Mouse (Mus musculus) cerebellum, adult 18-20 months (tissue): ENCODE data around the gene Ripor2.
"Not testable (repeated sequence)": the region's sequence is repeated elsewhere in the genome, so short reads cannot be mapped to it uniquely, and the experiment has no call there.

Experiments used
- DNase-seq, 2 experiments: peaks; one replicate each; pipeline ENCODE4 v3.0.0; 2021

Gene Ripor2

DNA sequence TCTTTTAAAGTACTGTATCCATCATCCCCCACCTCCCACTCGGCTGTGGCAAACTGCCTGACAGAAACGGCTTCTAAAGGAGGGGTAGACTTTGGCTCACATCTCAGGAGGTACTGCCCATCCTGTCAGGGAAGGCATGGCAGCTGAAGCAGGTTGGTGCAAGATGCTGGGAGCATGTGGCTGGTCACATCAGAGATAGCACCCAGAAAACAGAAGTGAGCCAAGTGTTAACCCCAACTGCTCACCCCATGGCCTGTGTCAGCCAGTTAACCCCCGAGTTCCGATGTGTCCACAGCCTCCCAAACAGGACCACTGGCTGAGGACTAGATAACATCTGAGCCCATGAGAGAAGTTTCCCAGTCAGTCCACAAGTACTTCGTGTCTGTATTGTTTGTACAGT lies 133.6 kb downstream of the Ripor2 start:
- no peak for DNase-seq

- no peak for DNase-seq
Measured at GRCm38 (mm10) chr13:24716441-24716840, 134.5 kb downstream of the Ripor2 start.

GRCm38 (mm10) chr13:24717677-24718076 lies 135.7 kb downstream of the Ripor2 start:
- DNase-seq, result no peak

DNA sequence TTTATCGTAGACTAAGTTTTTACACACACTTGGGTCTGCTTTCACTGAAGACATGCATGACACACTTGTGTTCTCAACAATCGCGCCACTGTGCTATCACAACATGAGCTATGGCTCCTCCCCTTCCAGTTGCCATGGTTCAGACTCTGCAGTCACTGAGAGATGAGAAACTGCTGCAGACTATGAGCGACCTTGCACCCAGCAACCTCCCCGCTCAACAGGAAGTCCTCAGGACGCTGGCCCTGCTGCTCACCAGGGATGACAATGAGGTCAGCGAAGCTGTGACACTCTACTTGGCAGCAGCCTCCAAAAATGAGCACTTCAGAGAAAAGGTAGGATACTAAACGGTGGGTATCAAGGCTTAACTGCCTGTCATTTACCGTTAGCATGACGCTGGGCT lies 139.5 kb downstream of the Ripor2 start:
- no peak for DNase-seq

- no peak for DNase-seq
Measured at GRCm38 (mm10) chr13:24723699-24724394, 141.9 kb downstream of the Ripor2 start.

DNA sequence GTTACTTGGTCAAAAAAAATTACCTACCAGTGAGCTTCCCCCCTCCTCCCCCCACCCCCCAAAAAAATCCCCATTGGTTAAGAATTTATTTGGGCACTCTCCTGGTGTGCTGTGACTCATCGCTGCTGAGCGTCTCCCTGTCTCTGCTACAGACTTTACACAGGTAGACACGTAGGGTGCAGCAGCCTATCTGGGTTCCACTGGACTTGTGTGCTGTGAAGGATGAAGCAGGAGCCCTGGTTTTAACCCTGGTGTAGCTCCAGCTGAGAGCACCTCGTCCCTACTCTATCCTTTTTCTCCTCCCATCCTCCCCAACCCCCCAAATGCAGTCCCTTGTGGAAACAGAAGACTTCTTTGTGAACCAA lies 142.4 kb downstream of the Ripor2 start:
- no peak for DNase-seq

- DNase-seq, result no peak
Measured at GRCm38 (mm10) chr13:24729128-24729527, 147.1 kb downstream of the Ripor2 start.

GRCm38 (mm10) chr13:24734502-24734901 lies 152.5 kb downstream of the Ripor2 start:
- no peak for DNase-seq

- DNase-seq, result no peak
Measured at GRCm38 (mm10) chr13:24735608-24736131, 153.7 kb downstream of the Ripor2 start.

DNA sequence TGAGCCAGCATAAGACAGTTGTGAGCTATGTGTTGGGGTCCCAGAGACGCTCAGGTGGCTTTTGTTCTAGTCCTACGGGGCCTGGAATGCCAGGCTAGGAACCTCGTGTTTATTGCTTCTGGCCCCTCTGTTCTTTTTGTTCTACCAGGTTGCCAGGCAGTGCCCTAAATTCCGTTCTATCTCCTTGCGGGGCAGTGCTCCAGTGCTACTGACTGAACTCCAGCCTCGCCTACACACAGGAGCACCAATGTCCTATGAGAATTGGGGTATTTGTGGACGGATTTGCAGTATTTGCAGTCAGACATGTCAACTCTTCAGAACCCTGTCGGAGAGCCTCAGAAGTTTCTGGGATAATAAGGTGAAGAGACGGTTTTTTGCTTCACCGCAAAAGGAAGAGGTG lies 159.0 kb downstream of the Ripor2 start, which contains the start of gene Armh2:
Armh2 (plus strand) TSS at position 205 of the 400 bp plus-strand sequence.
- DNase-seq, result no peak

- DNase-seq, result no peak
Measured at GRCm38 (mm10) chr13:24747823-24748222, 165.8 kb downstream of the Ripor2 start.

DNA sequence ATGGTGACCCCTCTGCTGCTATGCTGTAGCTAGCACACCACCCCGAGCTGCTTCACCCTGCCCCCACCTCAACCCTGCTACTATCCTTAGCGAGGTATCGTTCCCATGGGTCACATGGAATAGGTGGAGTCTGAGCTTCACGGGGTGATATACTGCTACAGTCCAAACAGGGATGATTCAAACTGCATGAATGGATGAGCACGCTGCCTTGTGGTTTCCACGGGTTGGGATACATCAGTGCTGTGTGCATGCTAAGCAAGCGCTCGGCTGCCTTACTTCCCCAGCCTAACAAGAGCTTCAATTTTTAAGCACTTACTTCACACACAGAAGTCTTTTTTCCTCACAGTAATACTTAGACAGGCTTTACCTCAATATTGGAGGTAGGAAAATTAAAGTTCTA lies 168.8 kb downstream of the Ripor2 start:
- DNase-seq, result no peak

GRCm38 (mm10) chr13:24751396-24751795 lies 169.4 kb downstream of the Ripor2 start:
- no peak for DNase-seq

- no peak for DNase-seq
Measured at GRCm38 (mm10) chr13:24756756-24757155, 174.8 kb downstream of the Ripor2 start.

DNA sequence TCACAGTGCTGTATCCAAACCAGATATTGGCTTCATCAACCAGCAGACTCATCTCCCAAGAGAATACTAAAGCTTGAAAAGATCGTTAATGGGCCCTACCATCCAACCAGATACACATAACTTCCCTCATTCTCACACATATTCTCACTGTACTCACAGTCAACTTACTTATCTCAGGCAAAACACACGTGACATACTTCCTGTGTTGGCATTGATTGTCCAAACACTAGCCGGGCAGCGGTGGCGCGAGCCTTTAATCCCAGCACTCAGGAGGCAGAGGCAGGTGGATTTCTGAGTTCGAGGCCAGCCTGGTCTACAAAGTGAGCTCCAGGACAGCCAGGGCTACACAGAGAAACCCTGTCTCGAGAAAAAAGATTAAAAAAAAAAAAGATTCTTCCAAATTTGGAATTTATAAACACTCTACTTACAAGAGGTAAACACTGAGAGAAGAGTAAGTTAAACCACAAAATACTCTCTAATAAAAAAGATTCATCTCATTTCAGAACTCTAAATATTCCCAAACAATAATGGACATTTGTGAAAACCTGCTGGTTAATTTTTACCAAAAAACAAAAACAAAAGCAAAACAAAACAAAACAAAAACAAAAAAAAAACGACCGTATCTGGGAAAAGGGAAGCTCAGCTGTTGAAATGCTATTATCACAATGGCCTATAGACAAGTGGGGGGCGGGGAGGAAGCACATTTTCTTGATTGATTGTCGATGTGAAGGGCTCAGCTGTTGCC lies 176.0 kb downstream of the Ripor2 start:
- DNase-seq, result no peak

- no peak for DNase-seq
Measured at GRCm38 (mm10) chr13:24759451-24759850, 177.5 kb downstream of the Ripor2 start.

GRCm38 (mm10) chr13:24760351-24760870 lies 178.4 kb downstream of the Ripor2 start:
- DNase-seq, result no peak

GRCm38 (mm10) chr13:24761083-24761402 lies 179.1 kb downstream of the Ripor2 start:
- no peak for DNase-seq

DNA sequence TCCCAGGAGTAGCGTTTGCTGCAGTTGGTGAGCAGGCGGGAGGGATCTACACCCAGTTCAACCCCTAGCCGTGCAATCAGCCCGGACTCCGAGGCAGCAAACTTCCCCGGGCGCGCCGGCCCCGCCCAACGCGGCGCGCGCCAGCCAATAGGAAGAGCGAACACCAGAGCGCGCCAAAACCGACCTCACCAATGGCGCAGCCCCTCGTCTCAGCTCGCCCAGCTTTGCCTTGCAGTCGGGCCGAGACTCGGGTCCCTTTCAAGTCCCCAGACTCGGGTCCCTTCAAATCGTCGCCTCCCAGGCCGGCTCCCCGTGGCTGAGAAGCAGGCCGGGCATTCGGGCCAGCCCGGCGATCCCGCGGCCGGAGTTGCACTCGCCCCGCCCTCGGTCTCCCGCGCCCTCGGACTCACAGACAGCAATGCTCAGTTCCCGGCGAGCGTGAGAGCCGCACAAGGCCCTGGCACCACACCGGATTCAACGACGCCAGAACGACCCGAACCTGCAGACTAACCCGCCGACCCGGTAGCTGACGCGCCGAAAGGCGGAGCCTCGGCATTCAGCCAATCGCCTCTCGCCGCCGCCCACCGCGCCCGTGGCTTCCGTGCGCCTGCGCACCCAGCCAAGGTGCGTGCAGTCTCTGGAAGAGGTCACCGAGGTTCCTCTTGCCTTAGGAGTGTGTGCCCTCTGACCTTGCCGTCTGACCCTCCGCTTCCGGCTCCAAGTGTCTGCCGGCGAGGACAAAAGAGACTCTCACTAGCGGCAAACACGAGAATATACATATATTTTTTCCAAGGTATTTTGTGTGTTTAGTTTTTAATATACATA lies 179.6 kb downstream of the Ripor2 start, which contains the start of gene Gmnn:
Gmnn (minus strand) TSS at position 521 of the 825 bp plus-strand sequence.
- DNase-seq, result peak; percentile 79 to 87

DNA sequence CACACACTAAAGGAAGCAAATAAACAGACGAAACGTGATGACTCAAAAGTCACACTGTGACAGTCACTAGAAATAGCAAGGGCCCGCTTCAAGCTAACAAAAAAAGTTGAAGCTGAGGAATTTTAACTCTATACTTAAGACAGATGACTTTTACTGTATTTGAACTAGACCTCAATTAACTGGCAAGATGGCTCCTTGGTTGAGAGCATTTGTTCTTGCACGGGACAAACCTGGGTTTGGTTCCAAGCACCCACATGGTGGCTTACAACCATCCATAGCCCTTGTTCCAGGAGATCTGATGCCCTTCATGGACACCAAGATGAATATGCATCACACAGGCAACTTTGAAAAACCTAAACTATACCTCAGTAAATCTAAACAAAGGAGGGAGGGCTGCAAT lies 180.3 kb downstream of the Ripor2 start:
- DNase-seq, result no peak

DNA sequence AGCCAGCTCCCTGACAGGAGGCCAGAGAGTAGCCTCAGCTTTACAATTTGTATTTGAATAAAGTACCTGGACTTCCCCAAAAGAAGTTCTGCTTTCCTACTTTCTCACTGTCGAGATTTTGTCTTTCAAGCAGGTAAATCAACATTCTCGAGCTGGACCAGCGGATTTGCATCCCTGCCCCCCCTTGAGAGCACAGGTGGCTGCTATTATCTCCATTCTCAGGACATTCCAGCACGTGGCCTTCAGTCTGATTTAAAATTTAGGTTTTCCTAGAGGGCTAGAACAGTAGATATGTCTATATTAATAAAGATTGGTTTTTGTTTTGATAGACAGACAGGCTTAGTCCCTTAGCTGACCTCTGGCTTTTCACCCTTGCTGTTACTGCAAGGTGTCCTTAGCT lies 185.8 kb downstream of the Ripor2 start:
- DNase-seq, result not testable (repeated sequence)

- not testable (repeated sequence) for DNase-seq
Measured at GRCm38 (mm10) chr13:24771482-24771881, 189.5 kb downstream of the Ripor2 start.
